Mouse (Mus musculus): ENCODE data around the gene Dtnb.
"Not testable (repeated sequence)": the region's sequence is repeated elsewhere in the genome, so short reads cannot be mapped to it uniquely, and the experiment has no call there.

Dtnb gene

GRCm38 (mm10) chr12:3571787-3572580, at the start of gene Dtnb:
TSS of gene Dtnb (plus strand) at chr12:3572381.
- peak; percentile 25 to 65 for DNase-seq (ENCODE audit: low spot score in 2 of 2)

- DNase-seq (ENCODE audit: low spot score in 2 of 2): no peak
Observed at GRCm38 (mm10) chr12:3525536-3525935, 46.6 kb upstream of the Dtnb start.

- DNase-seq (ENCODE audit: low spot score in 2 of 2): not testable (repeated sequence)
Observed at GRCm38 (mm10) chr12:3535446-3535845, 36.7 kb upstream of the Dtnb start.

GRCm38 (mm10) chr12:3537616-3538015, 34.6 kb upstream of the Dtnb start:
- peak in 1 of 2 experiments; percentile 59 for DNase-seq (ENCODE audit: low spot score in 2 of 2)

- no peak for DNase-seq (ENCODE audit: low spot score in 2 of 2)
Observed at GRCm38 (mm10) chr12:3538036-3538435, 34.1 kb upstream of the Dtnb start.

GRCm38 (mm10) chr12:3539605-3540004, 32.6 kb upstream of the Dtnb start:
- no peak for DNase-seq (ENCODE audit: low spot score in 2 of 2)

GRCm38 (mm10) chr12:3540871-3541270, 31.3 kb upstream of the Dtnb start:
- no peak for DNase-seq (ENCODE audit: low spot score in 2 of 2)

GRCm38 (mm10) chr12:3545451-3545850, 26.7 kb upstream of the Dtnb start:
- DNase-seq (ENCODE audit: low spot score in 2 of 2): no peak

GRCm38 (mm10) chr12:3546121-3546658, 26.0 kb upstream of the Dtnb start:
- no peak for DNase-seq (ENCODE audit: low spot score in 2 of 2)

GRCm38 (mm10) chr12:3546781-3547180, 25.4 kb upstream of the Dtnb start:
- no peak for DNase-seq (ENCODE audit: low spot score in 2 of 2)

GRCm38 (mm10) chr12:3547506-3547905, 24.7 kb upstream of the Dtnb start:
- DNase-seq (ENCODE audit: low spot score in 2 of 2): no peak

GRCm38 (mm10) chr12:3547911-3548310, 24.3 kb upstream of the Dtnb start:
- no peak for DNase-seq (ENCODE audit: low spot score in 2 of 2)

GRCm38 (mm10) chr12:3548582-3549211, 23.5 kb upstream of the Dtnb start:
- no peak for DNase-seq (ENCODE audit: low spot score in 2 of 2)

- DNase-seq (ENCODE audit: low spot score in 2 of 2): peak in 1 of 2 experiments; percentile 40
Observed at GRCm38 (mm10) chr12:3550280-3550679, 21.9 kb upstream of the Dtnb start.

- no peak for DNase-seq (ENCODE audit: low spot score in 2 of 2)
Observed at GRCm38 (mm10) chr12:3557414-3558319, 14.5 kb upstream of the Dtnb start.

GRCm38 (mm10) chr12:3560596-3560995, 11.6 kb upstream of the Dtnb start:
- DNase-seq (ENCODE audit: low spot score in 2 of 2): peak; percentile 36 to 42

GRCm38 (mm10) chr12:3561032-3561431, 11.1 kb upstream of the Dtnb start:
- no peak for DNase-seq (ENCODE audit: low spot score in 2 of 2)

GRCm38 (mm10) chr12:3562806-3563205, 9.4 kb upstream of the Dtnb start:
- no peak for DNase-seq (ENCODE audit: low spot score in 2 of 2)

GRCm38 (mm10) chr12:3563659-3564058, 8.5 kb upstream of the Dtnb start:
- DNase-seq (ENCODE audit: low spot score in 2 of 2): no peak

- no peak for DNase-seq (ENCODE audit: low spot score in 2 of 2)
Observed at GRCm38 (mm10) chr12:3568461-3568991, 3.7 kb upstream of the Dtnb start.

- no peak for DNase-seq (ENCODE audit: low spot score in 2 of 2)
Observed at GRCm38 (mm10) chr12:3570711-3571400, 1.3 kb upstream of the Dtnb start.
